21 mouse cellular contexts compared by ENCODE assay signal in the genomic region with DNA sequence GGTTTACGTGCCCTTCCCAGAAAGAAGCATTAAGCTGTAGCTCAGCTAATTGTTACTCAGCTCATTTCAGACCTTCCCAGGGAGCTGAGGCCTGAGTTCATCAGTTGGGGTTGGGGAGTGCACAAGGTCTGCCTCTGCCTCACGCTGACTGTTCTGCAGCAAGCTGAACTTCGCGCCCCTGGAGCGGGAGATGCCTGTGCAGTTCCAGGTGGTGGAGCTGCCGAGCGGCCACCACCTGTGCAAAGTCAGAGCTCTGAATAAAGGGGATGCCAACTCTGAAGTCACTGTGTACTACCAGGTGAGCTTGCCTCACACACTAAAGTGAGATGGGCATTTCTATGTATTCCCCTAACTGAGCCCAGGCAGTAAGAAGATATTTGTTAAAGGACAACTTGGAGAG. TPM values are rescaled to one million over a fixed set of nuclear protein-coding genes. Genes with fewer than 3 reads are reported as not detected.
DNase-seq lines count a peak whose midpoint lies in the region; ATAC-seq and TF ChIP-seq lines count a peak whose summit lies in the region.
"Had no signal": no experiment of that assay in that cellular context is flagged by ENCODE, and none has a peak within 500 bp of the region (broad histone marks: within the 10 kb centered on the region; RNA-seq: fewer than 3 reads in every experiment).

No protein-coding gene starts in this region.

- 0 out of 2 replicates have a peak, but pooled peaks have one; percentile 14 for ATAC-seq in forebrain, postnatal 0 days
- no peak for ATAC-seq in forebrain, embryonic 14.5 days
- ATAC-seq: CD4-positive, CD25-positive, alpha-beta regulatory T cell, adult 4 months had no signal

- H3K36me3 ChIP-seq in forebrain, postnatal 0 days (ENCODE audit: insufficient read depth) = peaks cover 67% of the 10 kb centered on the region
- H3K36me3 ChIP-seq in forebrain, embryonic 14.5 days (ENCODE audit: control insufficient read depth, insufficient read depth, low read length) = peaks cover 84% of the 10 kb centered on the region
- H3K36me3 ChIP-seq in kidney, adult 2 months (ENCODE audit: control insufficient read depth, insufficient read depth, low read length) = peaks cover 4% of the 10 kb centered on the region
- H3K36me3 ChIP-seq in thymus, adult 2 months (ENCODE audit: control insufficient read depth, insufficient read depth, low read length) = peaks cover 74% of the 10 kb centered on the region

- no peaks in the 10 kb centered on the region for H3K27me3 ChIP-seq in forebrain, postnatal 0 days (ENCODE audit: insufficient read depth, low read length)
- no peaks in the 10 kb centered on the region for H3K27me3 ChIP-seq in forebrain, embryonic 14.5 days (replicated peaks; ENCODE audit: control insufficient read depth, insufficient read depth, low read length)
- H3K27me3 ChIP-seq in kidney, adult 2 months (replicated peaks; ENCODE audit: control insufficient read depth, insufficient read depth, low read length) = no peaks in the 10 kb centered on the region
- no peaks in the 10 kb centered on the region for H3K27me3 ChIP-seq in thymus, adult 2 months (ENCODE audit: control insufficient read depth, insufficient read depth, low read length)
- H3K27me3 ChIP-seq: embryonic facial prominence, embryonic 13.5 days; forebrain, embryonic 12.5 days; hindbrain, embryonic 12.5 days had no signal

- H3K9me3 ChIP-seq in forebrain, postnatal 0 days (ENCODE audit: low read length) = no peaks in the 10 kb centered on the region
- no peaks in the 10 kb centered on the region for H3K9me3 ChIP-seq in forebrain, embryonic 14.5 days (replicated peaks; ENCODE audit: control insufficient read depth, low read length)
- H3K9me3 ChIP-seq: embryonic facial prominence, embryonic 13.5 days; forebrain, embryonic 12.5 days; G1E; hindbrain, embryonic 12.5 days had no signal

- no peak for TF ChIP-seq CTCF in forebrain, postnatal 0 days (IDR thresholded peaks at IDR 0.05; ENCODE audit: low read depth)
- TF ChIP-seq CTCF in kidney, adult 2 months (conservative IDR thresholded peaks at IDR 0.05; ENCODE audit: insufficient read depth, insufficient read length, low read depth, low read length) = no peak; the same call in 1 of the 2 replicates
- TF ChIP-seq CTCF in layer of hippocampus, adult 2 months (conservative IDR thresholded peaks at IDR 0.05) = no peak
- TF ChIP-seq CTCF in thymus, adult 2 months (IDR thresholded peaks at IDR 0.05; ENCODE audit: borderline replicate concordance, control insufficient read depth, extremely low read depth, insufficient read depth, low read length, poor library complexity) = no peak

- H3K4me3 ChIP-seq in forebrain, postnatal 0 days (ENCODE audit: low read depth, low read length) = no peak overlapping the region
- H3K4me3 ChIP-seq in forebrain, embryonic 14.5 days (ENCODE audit: low read depth, low read length) = no peak overlapping the region
- no peak overlapping the region for H3K4me3 ChIP-seq in kidney, adult 2 months (ENCODE audit: insufficient read depth, low read depth, low read length)
- no peak overlapping the region for H3K4me3 ChIP-seq in layer of hippocampus, adult 2 months
- no peak overlapping the region for H3K4me3 ChIP-seq in thymus, adult 2 months (ENCODE audit: control insufficient read depth, insufficient read depth, low read length)
- H3K4me3 ChIP-seq: embryonic facial prominence, embryonic 13.5 days; forebrain, embryonic 12.5 days; gastrocnemius, adult 2 months; hindbrain, embryonic 12.5 days had no signal

- WGBS in forebrain, postnatal 0 days = 82% methylated on average over 7 of the region's 7 CpGs
- WGBS in forebrain, embryonic 14.5 days = 88% methylated on average over 7 of the region's 7 CpGs
- 51% methylated on average over 7 of the region's 7 CpGs for WGBS in kidney, adult 2 months
- WGBS in thymus, adult 2 months = 95% methylated on average over 7 of the region's 7 CpGs

- DNase-seq in forebrain, postnatal 0 days = no peak
- DNase-seq in forebrain, embryonic 14.5 days (ENCODE audit: low spot score) = no peak
- DNase-seq in kidney, adult 2 months = peak; percentile 38
- DNase-seq in kidney, adult 18-20 months = no peak
- no peak for DNase-seq in layer of hippocampus, adult 2 months (ENCODE audit: low spot score in 2 of 2)
- DNase-seq in layer of hippocampus, adult 8-10 months (ENCODE audit: low spot score in 2 of 2) = no peak
- peak; percentile 21 for DNase-seq in thymus, postnatal 4 days
- no peak for DNase-seq in thymus, adult 2 months
- DNase-seq: adrenal gland, adult 8-10 months; B cell, adult 2 months; cerebellum, adult 11-12 months; cerebellum, adult 9-10 months; gastrocnemius, adult 2 months; gastrocnemius, postnatal 25 days; heart, postnatal 10 days; heart, postnatal 4 days had no signal

- H3K4me2 ChIP-seq in forebrain, postnatal 0 days (ENCODE audit: low read depth) = no peak overlapping the region
- H3K4me2 ChIP-seq in forebrain, embryonic 14.5 days (ENCODE audit: low read length) = no peak overlapping the region
- H3K4me2 ChIP-seq: embryonic facial prominence, embryonic 13.5 days; forebrain, embryonic 12.5 days; hindbrain, embryonic 12.5 days had no signal

- H3K27ac ChIP-seq in forebrain, postnatal 0 days (ENCODE audit: low read depth, low read length) = no peak overlapping the region
- no peak overlapping the region for H3K27ac ChIP-seq in forebrain, embryonic 14.5 days (ENCODE audit: low read depth, low read length)
- H3K27ac ChIP-seq in kidney, adult 2 months (ENCODE audit: insufficient read depth, low read depth, low read length) = no peak overlapping the region
- H3K27ac ChIP-seq in layer of hippocampus, adult 2 months = peak overlapping the region; percentile 23; the same call in 1 of the 2 replicates
- H3K27ac ChIP-seq in thymus, adult 2 months (ENCODE audit: control insufficient read depth, insufficient read depth, low read length) = no peak overlapping the region
- H3K27ac ChIP-seq: embryonic facial prominence, embryonic 13.5 days; forebrain, embryonic 12.5 days; gastrocnemius, adult 2 months; hindbrain, embryonic 12.5 days had no signal

- TF ChIP-seq POLR2A in kidney, adult 2 months (IDR thresholded peaks at IDR 0.05; ENCODE audit: low read depth, low read length) = no peak
- no peak for TF ChIP-seq POLR2A in thymus, adult 2 months (IDR thresholded peaks at IDR 0.05; ENCODE audit: control insufficient read depth, extremely low read depth, insufficient read depth, low read length, poor library complexity)

- H3K4me1 ChIP-seq in forebrain, postnatal 0 days (ENCODE audit: insufficient read depth) = no peaks in the 10 kb centered on the region
- no peaks in the 10 kb centered on the region for H3K4me1 ChIP-seq in forebrain, embryonic 14.5 days (ENCODE audit: control insufficient read depth, insufficient read depth, low read length)
- H3K4me1 ChIP-seq in kidney, adult 2 months (ENCODE audit: control insufficient read depth, insufficient read depth, low read length) = no peaks in the 10 kb centered on the region
- no peaks in the 10 kb centered on the region for H3K4me1 ChIP-seq in thymus, adult 2 months (replicated peaks; ENCODE audit: control insufficient read depth, insufficient read depth, low read length)
- H3K4me1 ChIP-seq: embryonic facial prominence, embryonic 13.5 days; hindbrain, embryonic 12.5 days had no signal

- H3K9ac ChIP-seq in forebrain, postnatal 0 days = no peak overlapping the region
- no peak overlapping the region for H3K9ac ChIP-seq in forebrain, embryonic 14.5 days (ENCODE audit: low read length)
- H3K9ac ChIP-seq: embryonic facial prominence, embryonic 13.5 days; forebrain, embryonic 12.5 days; hindbrain, embryonic 12.5 days had no signal

RNA-seq across cellular contexts. Expression of a gene that starts 55.9 kb away (rescaled TPM):
- total RNA-seq in forebrain, postnatal 0 days (2014; rRNA removed) = 50.5 and 61.2 TPM in 2 replicates
- polyA plus RNA-seq in forebrain, postnatal 0 days (2015; fragmentation: Nextera tagmentation; extraction: Ambion mirVana) = 35.2 and 50.7 TPM in 2 replicates
- 45.6 and 49.8 TPM in 2 replicates for polyA plus RNA-seq in forebrain, embryonic 14.5 days (2014; fragmentation: Nextera tagmentation; extraction: Ambion mirVana)
- polyA plus RNA-seq in kidney, adult 2 months (2012; rRNA removed) = 38.5 and 50.5 TPM in 2 replicates
- 100 to 1,000 TPM; 121 to 130 TPM for total RNA-seq in layer of hippocampus, adult 2 months (2021)
- total RNA-seq in layer of hippocampus, adult 8-10 months (2022) = 100 to 1,000 TPM; 116 to 149 (median 131) TPM
- 46.0 and 57.3 TPM in 2 replicates for polyA plus RNA-seq in thymus, adult 2 months (2012; rRNA removed)

Comparison
In these comparisons a context has a peak if more than half of its experiments do, and no peak if none do; other contexts are left out.
1. DNase-seq: peak in kidney, adult 2 months (single experiment) and thymus, postnatal 4 days (single experiment); none in forebrain, postnatal 0 days (single experiment), forebrain, embryonic 14.5 days (single experiment), kidney, adult 18-20 months (single experiment), layer of hippocampus, adult 2 months (0 of 2), layer of hippocampus, adult 8-10 months (0 of 2) and thymus, adult 2 months (single experiment).